Mouse (Mus musculus): ENCODE data around the gene Fmnl2. TPM values are rescaled to one million over a fixed set of nuclear protein-coding genes. Genes with fewer than 3 reads are reported as not detected.

Fmnl2 gene
- polyA plus RNA-seq, 1 experiment from 2014 or later = 19.5 TPM

- H3K9ac ChIP-seq (ENCODE audit: low read depth, low read length) = peak overlapping the region; percentile 95
- 6% methylated on average over 7 of the region's 7 CpGs for WGBS
- H3K4me1 ChIP-seq (replicated peaks; ENCODE audit: control insufficient read depth, insufficient read depth, low read length) = 0 out of 2 replicates have a peak, but pooled peaks cover 2% of the 10 kb centered on the region
- H3K4me3 ChIP-seq (ENCODE audit: low read depth, low read length) = peak overlapping the region; percentile 98
- H3K27ac ChIP-seq (ENCODE audit: low read depth, low read length) = no peak overlapping the region
- DNase-seq (ENCODE audit: low spot score) (peak; percentile 42), ATAC-seq (ENCODE audit: low FRiP score) (no peak)
- H3K9me3 ChIP-seq (ENCODE audit: control insufficient read depth, low read length) = no peaks in the 10 kb centered on the region
- peak overlapping the region; percentile 80 for H3K4me2 ChIP-seq (replicated peaks; ENCODE audit: low read depth, low read length)
- no peaks in the 10 kb centered on the region for H3K36me3 ChIP-seq (ENCODE audit: control insufficient read depth, insufficient read depth, low read length)
- H3K27me3 ChIP-seq (ENCODE audit: control insufficient read depth, insufficient read depth, low read length) = no peaks in the 10 kb centered on the region
These were observed 1.8 kb downstream of the Fmnl2 start for GRCm38 (mm10) chr2:52859466-52859840.

GRCm38 (mm10) chr2:52860111-52860775 lies 2.6 kb downstream of the Fmnl2 start:
- Histone ChIP-seq H3K9ac (ENCODE audit: low read depth, low read length) (no peak overlapping the region; the same call in 1 of the 2 replicates), H3K36me3 (ENCODE audit: control insufficient read depth, insufficient read depth, low read length) (no peaks in the 10 kb centered on the region), H3K27ac (ENCODE audit: low read depth, low read length) (no peak overlapping the region), H3K9me3 (ENCODE audit: control insufficient read depth, low read length) (no peaks in the 10 kb centered on the region), H3K4me3 (ENCODE audit: low read depth, low read length) (peak overlapping the region; percentile 98), H3K4me2 (replicated peaks; ENCODE audit: low read depth, low read length) (peak overlapping the region; percentile 80), H3K4me1 (replicated peaks; ENCODE audit: control insufficient read depth, insufficient read depth, low read length) (0 out of 2 replicates have a peak, but pooled peaks cover 2% of the 10 kb centered on the region), H3K27me3 (ENCODE audit: control insufficient read depth, insufficient read depth, low read length) (no peaks in the 10 kb centered on the region)
- 38% methylated on average over 8 of the region's 8 CpGs for whole genome bisulfite sequencing
- DNase-seq (ENCODE audit: low spot score) (peak; percentile 19), ATAC-seq (ENCODE audit: low FRiP score) (no peak)

GRCm38 (mm10) chr2:52862046-52862759 lies 4.5 kb downstream of the Fmnl2 start:
- no peak for ATAC-seq (ENCODE audit: low FRiP score)
- H3K4me3 ChIP-seq (ENCODE audit: low read depth, low read length) = no peak overlapping the region
- H3K9ac ChIP-seq (ENCODE audit: low read depth, low read length) = no peak overlapping the region
- no peak overlapping the region for H3K4me2 ChIP-seq (replicated peaks; ENCODE audit: low read depth, low read length)
- H3K9me3 ChIP-seq (ENCODE audit: control insufficient read depth, low read length) = no peaks in the 10 kb centered on the region
- no peak overlapping the region for H3K27ac ChIP-seq (ENCODE audit: low read depth, low read length)
- WGBS = 89% methylated on average over 9 of the region's 9 CpGs
- DNase-seq (ENCODE audit: low spot score) = no peak
- no peaks in the 10 kb centered on the region for H3K27me3 ChIP-seq (ENCODE audit: control insufficient read depth, insufficient read depth, low read length)
- 0 out of 2 replicates have a peak, but pooled peaks cover 2% of the 10 kb centered on the region for H3K4me1 ChIP-seq (replicated peaks; ENCODE audit: control insufficient read depth, insufficient read depth, low read length)
- no peaks in the 10 kb centered on the region for H3K36me3 ChIP-seq (ENCODE audit: control insufficient read depth, insufficient read depth, low read length)

GRCm38 (mm10) chr2:52862760-52863124 lies 5.1 kb downstream of the Fmnl2 start:
- Histone ChIP-seq H3K27ac (ENCODE audit: low read depth, low read length) (no peak overlapping the region), H3K36me3 (ENCODE audit: control insufficient read depth, insufficient read depth, low read length) (no peaks in the 10 kb centered on the region), H3K4me3 (ENCODE audit: low read depth, low read length) (no peak overlapping the region), H3K9ac (ENCODE audit: low read depth, low read length) (no peak overlapping the region), H3K27me3 (ENCODE audit: control insufficient read depth, insufficient read depth, low read length) (no peaks in the 10 kb centered on the region), H3K4me2 (replicated peaks; ENCODE audit: low read depth, low read length) (no peak overlapping the region), H3K4me1 (replicated peaks; ENCODE audit: control insufficient read depth, insufficient read depth, low read length) (0 out of 2 replicates have a peak, but pooled peaks cover 2% of the 10 kb centered on the region), H3K9me3 (ENCODE audit: control insufficient read depth, low read length) (no peaks in the 10 kb centered on the region)
- DNase-seq (ENCODE audit: low spot score) (no peak), ATAC-seq (ENCODE audit: low FRiP score) (no peak)
- 76% methylated on average over 4 of the region's 4 CpGs for WGBS

- H3K9me3 ChIP-seq (ENCODE audit: control insufficient read depth, low read length) = no peaks in the 10 kb centered on the region
- no peak overlapping the region for H3K4me2 ChIP-seq (replicated peaks; ENCODE audit: low read depth, low read length)
- 0 out of 2 replicates have a peak, but pooled peaks cover 2% of the 10 kb centered on the region for H3K4me1 ChIP-seq (replicated peaks; ENCODE audit: control insufficient read depth, insufficient read depth, low read length)
- 96% methylated on average over 7 of the region's 7 CpGs for WGBS
- no peak overlapping the region for H3K4me3 ChIP-seq (ENCODE audit: low read depth, low read length)
- H3K27me3 ChIP-seq (ENCODE audit: control insufficient read depth, insufficient read depth, low read length) = no peaks in the 10 kb centered on the region
- ATAC-seq (ENCODE audit: low FRiP score) = no peak
- no peaks in the 10 kb centered on the region for H3K36me3 ChIP-seq (ENCODE audit: control insufficient read depth, insufficient read depth, low read length)
- no peak overlapping the region for H3K9ac ChIP-seq (ENCODE audit: low read depth, low read length)
- no peak overlapping the region for H3K27ac ChIP-seq (ENCODE audit: low read depth, low read length)
- DNase-seq (ENCODE audit: low spot score) = no peak
These were observed 7.0 kb downstream of the Fmnl2 start for GRCm38 (mm10) chr2:52864635-52865034.

GRCm38 (mm10) chr2:52866151-52866550 lies 8.5 kb downstream of the Fmnl2 start:
- DNase-seq (ENCODE audit: low spot score) (no peak), ATAC-seq (ENCODE audit: low FRiP score) (no peak)
- no peak overlapping the region for H3K4me2 ChIP-seq (replicated peaks; ENCODE audit: low read depth, low read length)
- H3K9me3 ChIP-seq (ENCODE audit: control insufficient read depth, low read length) = no peaks in the 10 kb centered on the region
- no peak overlapping the region for H3K27ac ChIP-seq (ENCODE audit: low read depth, low read length)
- WGBS = 87% methylated on average over 3 of the region's 3 CpGs
- H3K4me1 ChIP-seq (replicated peaks; ENCODE audit: control insufficient read depth, insufficient read depth, low read length) = no peaks in the 10 kb centered on the region
- no peaks in the 10 kb centered on the region for H3K27me3 ChIP-seq (ENCODE audit: control insufficient read depth, insufficient read depth, low read length)
- H3K4me3 ChIP-seq (ENCODE audit: low read depth, low read length) = no peak overlapping the region
- no peak overlapping the region for H3K9ac ChIP-seq (ENCODE audit: low read depth, low read length)
- H3K36me3 ChIP-seq (ENCODE audit: control insufficient read depth, insufficient read depth, low read length) = no peaks in the 10 kb centered on the region

GRCm38 (mm10) chr2:52867781-52868180 lies 10.1 kb downstream of the Fmnl2 start:
- H3K9me3 ChIP-seq (ENCODE audit: control insufficient read depth, low read length) = no peaks in the 10 kb centered on the region
- no peak overlapping the region for H3K4me2 ChIP-seq (replicated peaks; ENCODE audit: low read depth, low read length)
- no peak overlapping the region for H3K9ac ChIP-seq (ENCODE audit: low read depth, low read length)
- DNase-seq (ENCODE audit: low spot score) = no peak
- H3K4me3 ChIP-seq (ENCODE audit: low read depth, low read length) = no peak overlapping the region
- H3K36me3 ChIP-seq (ENCODE audit: control insufficient read depth, insufficient read depth, low read length) = no peaks in the 10 kb centered on the region
- no peak for ATAC-seq (ENCODE audit: low FRiP score)
- no peaks in the 10 kb centered on the region for H3K4me1 ChIP-seq (replicated peaks; ENCODE audit: control insufficient read depth, insufficient read depth, low read length)
- H3K27ac ChIP-seq (ENCODE audit: low read depth, low read length) = no peak overlapping the region
- 93% methylated on average over 9 of the region's 9 CpGs for WGBS
- no peaks in the 10 kb centered on the region for H3K27me3 ChIP-seq (ENCODE audit: control insufficient read depth, insufficient read depth, low read length)

GRCm38 (mm10) chr2:52868181-52868580 lies 10.5 kb downstream of the Fmnl2 start:
- Histone ChIP-seq H3K4me3 (ENCODE audit: low read depth, low read length) (no peak overlapping the region), H3K9me3 (ENCODE audit: control insufficient read depth, low read length) (no peaks in the 10 kb centered on the region), H3K9ac (ENCODE audit: low read depth, low read length) (no peak overlapping the region), H3K36me3 (ENCODE audit: control insufficient read depth, insufficient read depth, low read length) (no peaks in the 10 kb centered on the region), H3K4me1 (replicated peaks; ENCODE audit: control insufficient read depth, insufficient read depth, low read length) (no peaks in the 10 kb centered on the region), H3K27ac (ENCODE audit: low read depth, low read length) (no peak overlapping the region), H3K4me2 (replicated peaks; ENCODE audit: low read depth, low read length) (no peak overlapping the region), H3K27me3 (ENCODE audit: control insufficient read depth, insufficient read depth, low read length) (no peaks in the 10 kb centered on the region)
- WGBS = 77% methylated on average over 5 of the region's 5 CpGs
- DNase-seq (ENCODE audit: low spot score) = no peak
- ATAC-seq (ENCODE audit: low FRiP score) = no peak

- no peaks in the 10 kb centered on the region for H3K36me3 ChIP-seq (ENCODE audit: control insufficient read depth, insufficient read depth, low read length)
- 77% methylated on average over 5 of the region's 5 CpGs for whole genome bisulfite sequencing
- no peak overlapping the region for H3K27ac ChIP-seq (ENCODE audit: low read depth, low read length)
- no peaks in the 10 kb centered on the region for H3K4me1 ChIP-seq (replicated peaks; ENCODE audit: control insufficient read depth, insufficient read depth, low read length)
- no peak overlapping the region for H3K9ac ChIP-seq (ENCODE audit: low read depth, low read length)
- no peaks in the 10 kb centered on the region for H3K9me3 ChIP-seq (ENCODE audit: control insufficient read depth, low read length)
- H3K4me3 ChIP-seq (ENCODE audit: low read depth, low read length) = no peak overlapping the region
- DNase-seq (ENCODE audit: low spot score) (no peak), ATAC-seq (ENCODE audit: low FRiP score) (no peak)
- no peaks in the 10 kb centered on the region for H3K27me3 ChIP-seq (ENCODE audit: control insufficient read depth, insufficient read depth, low read length)
- no peak overlapping the region for H3K4me2 ChIP-seq (replicated peaks; ENCODE audit: low read depth, low read length)
These were observed 15.0 kb downstream of the Fmnl2 start for GRCm38 (mm10) chr2:52872636-52873035.

All from hindbrain, embryonic 11.5 days (tissue).